Mouse (Mus musculus) E14TG2a.4 (cell line): ENCODE data around the gene Galc.

Source experiments
- H3K27me3 ChIP-seq: 2 replicates; pipeline ENCODE4 v1.6.1; 2014; ENCODE audit warnings: low read length, control low read depth; ENCODE audit not compliant: insufficient read depth
- H3K36me3 ChIP-seq: 2 replicates; pipeline ENCODE4 v1.6.1; 2014; ENCODE audit warnings: low read length, control low read depth; ENCODE audit not compliant: insufficient read depth
- H3K4me1 ChIP-seq: replicated peaks from 2 replicates; pipeline ENCODE4 v1.6.1; 2014; ENCODE audit warnings: low read depth, low read length, control low read depth
- H3K4me3 ChIP-seq: replicated peaks from 2 replicates; pipeline ENCODE4 v1.5.1; 2014; ENCODE audit warnings: mild to moderate bottlenecking, low read length
- H3K9me3 ChIP-seq: 2 replicates; pipeline ENCODE4 v1.6.1; 2014; ENCODE audit warnings: low read length, control low read depth
- CTCF ChIP-seq: conservative IDR thresholded peaks from 2 replicates; pipeline ENCODE4 v1.5.1; 2014; ENCODE audit warnings: low read length
- NANOG ChIP-seq: IDR thresholded peaks from 2 replicates; pipeline ENCODE4 v1.6.1; 2014; ENCODE audit warnings: borderline replicate concordance, low read length, mixed read lengths
- POU5F1 ChIP-seq: IDR thresholded peaks from 2 replicates; pipeline ENCODE4 v1.6.1; 2014; ENCODE audit warnings: low read length, borderline replicate concordance

Galc gene

DNA sequence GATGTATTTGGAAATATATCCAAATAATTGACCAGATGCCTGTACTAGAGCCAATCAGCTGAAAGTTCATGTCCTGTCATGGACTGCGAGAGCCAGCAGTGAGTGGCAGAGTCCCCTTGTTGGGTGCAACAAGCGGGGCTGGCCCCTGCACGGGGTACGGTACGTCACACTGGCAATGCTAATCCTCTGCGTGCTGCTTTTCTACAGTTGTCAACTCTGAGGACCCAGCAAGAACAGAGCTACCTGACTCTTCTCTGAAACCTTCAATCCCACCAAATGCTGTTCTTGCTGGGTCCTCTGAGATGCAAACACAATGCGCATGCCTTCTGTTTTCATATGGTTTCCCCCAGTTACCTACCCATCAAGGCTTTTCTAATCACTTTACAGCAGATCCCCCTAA, 45.9 kb downstream of the Galc start:
- H3K4me1 ChIP-seq: no peaks in the 10 kb centered on the region
- no peaks in the 10 kb centered on the region for H3K36me3 ChIP-seq
- TF ChIP-seq NANOG: no peak
- no peak for TF ChIP-seq CTCF
- TF ChIP-seq POU5F1: no peak
- no peak overlapping the region for H3K4me3 ChIP-seq
- H3K27me3 ChIP-seq: no peaks in the 10 kb centered on the region
- no peaks in the 10 kb centered on the region for H3K9me3 ChIP-seq

GRCm38 (mm10) chr12:98212457-98213175, 46.6 kb downstream of the Galc start:
- no peaks in the 10 kb centered on the region for H3K9me3 ChIP-seq
- TF ChIP-seq CTCF: peak; percentile 89
- TF ChIP-seq POU5F1: no peak
- no peak for TF ChIP-seq NANOG
- no peaks in the 10 kb centered on the region for H3K27me3 ChIP-seq
- no peaks in the 10 kb centered on the region for H3K36me3 ChIP-seq
- no peaks in the 10 kb centered on the region for H3K4me1 ChIP-seq
- no peak overlapping the region for H3K4me3 ChIP-seq

DNA sequence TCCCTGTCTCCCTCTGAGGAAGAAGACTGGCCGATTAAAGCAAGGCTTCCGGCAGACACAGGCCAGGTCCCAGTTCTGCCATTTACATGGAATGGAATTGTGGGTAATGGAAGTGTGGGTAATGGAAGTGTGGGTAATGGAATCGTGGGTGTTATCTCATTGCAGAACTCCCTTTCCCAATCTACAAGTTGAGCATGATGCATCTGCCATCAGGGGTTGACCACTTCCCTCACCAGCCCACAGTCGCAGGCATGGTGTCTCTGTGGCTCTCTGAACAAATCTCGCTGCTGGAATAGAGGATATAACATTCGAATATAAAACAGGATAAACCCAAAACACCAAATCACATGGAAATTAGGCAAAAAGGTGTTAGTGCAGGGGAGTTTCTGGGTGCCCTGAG, 48.8 kb downstream of the Galc start:
- Histone ChIP-seq H3K27me3 (no peaks in the 10 kb centered on the region), H3K4me1 (no peaks in the 10 kb centered on the region), H3K9me3 (no peaks in the 10 kb centered on the region), H3K4me3 (no peak overlapping the region), H3K36me3 (no peaks in the 10 kb centered on the region)
- TF ChIP-seq POU5F1 (no peak), NANOG (no peak), CTCF (no peak)

- H3K4me1 ChIP-seq: no peaks in the 10 kb centered on the region
- H3K36me3 ChIP-seq: no peaks in the 10 kb centered on the region
- no peaks in the 10 kb centered on the region for H3K9me3 ChIP-seq
- H3K27me3 ChIP-seq: no peaks in the 10 kb centered on the region
- TF ChIP-seq CTCF (no peak), POU5F1 (no peak), NANOG (no peak)
- H3K4me3 ChIP-seq: no peak overlapping the region
Observed at GRCm38 (mm10) chr12:98208104-98208503, 51.2 kb downstream of the Galc start.

GRCm38 (mm10) chr12:98205450-98206051, 53.7 kb downstream of the Galc start:
- H3K27me3 ChIP-seq: no peaks in the 10 kb centered on the region
- TF ChIP-seq NANOG (no peak), CTCF (no peak), POU5F1 (no peak)
- H3K4me1 ChIP-seq: no peaks in the 10 kb centered on the region
- no peak overlapping the region for H3K4me3 ChIP-seq
- no peaks in the 10 kb centered on the region for H3K36me3 ChIP-seq
- H3K9me3 ChIP-seq: no peaks in the 10 kb centered on the region

- Histone ChIP-seq H3K4me3 (no peak overlapping the region), H3K36me3 (no peaks in the 10 kb centered on the region), H3K27me3 (no peaks in the 10 kb centered on the region), H3K4me1 (no peaks in the 10 kb centered on the region), H3K9me3 (no peaks in the 10 kb centered on the region; the same call in 1 of the 2 replicates)
- TF ChIP-seq NANOG (no peak), CTCF (no peak), POU5F1 (no peak)
Observed at GRCm38 (mm10) chr12:98197401-98197800, 61.9 kb downstream of the Galc start.

DNA sequence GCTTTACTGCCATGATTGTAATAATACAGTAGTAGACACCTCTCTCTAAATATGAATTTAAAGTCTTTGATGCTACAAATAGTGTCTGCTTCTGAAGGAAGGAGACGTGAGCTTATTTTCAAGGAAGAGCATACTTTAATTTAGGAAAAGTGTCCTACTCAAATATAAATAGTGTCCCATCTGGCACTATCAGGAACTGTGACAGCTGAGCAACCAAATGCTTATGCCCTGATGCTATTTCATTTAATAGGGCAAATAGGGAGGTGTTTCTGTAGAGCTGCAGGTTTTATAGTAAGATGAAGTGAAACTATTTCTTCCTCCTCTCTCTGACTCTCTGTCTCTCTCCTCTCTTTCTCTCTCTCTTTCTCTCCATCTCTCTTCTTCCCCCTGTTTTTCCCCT, 69.1 kb downstream of the Galc start:
- no peak for TF ChIP-seq NANOG
- TF ChIP-seq CTCF: no peak
- TF ChIP-seq POU5F1: no peak
- Histone ChIP-seq H3K4me3 (no peak overlapping the region), H3K36me3 (no peaks in the 10 kb centered on the region), H3K27me3 (no peaks in the 10 kb centered on the region), H3K9me3 (no peaks in the 10 kb centered on the region; the same call in 1 of the 2 replicates), H3K4me1 (no peaks in the 10 kb centered on the region)

- Histone ChIP-seq H3K4me3 (no peak overlapping the region), H3K27me3 (no peaks in the 10 kb centered on the region), H3K9me3 (no peaks in the 10 kb centered on the region; the same call in 1 of the 2 replicates), H3K4me1 (no peaks in the 10 kb centered on the region), H3K36me3 (no peaks in the 10 kb centered on the region)
- TF ChIP-seq CTCF (no peak), NANOG (no peak), POU5F1 (no peak)
Observed at GRCm38 (mm10) chr12:98189096-98189495, 70.2 kb downstream of the Galc start.
